Mouse (Mus musculus): ENCODE measurements at regions not wholly inside any gene's neighbourhood (a gene's known extent, or its start where the extent isn't known, plus 50 kb on each side); places are given as distances from the start of the nearest gene placed in this dataset.

- no peak for TF ChIP-seq CTCF (IDR thresholded peaks at IDR 0.05; ENCODE audit: insufficient read depth, low read length)
- no peak for TF ChIP-seq POLR2A (IDR thresholded peaks at IDR 0.05; ENCODE audit: borderline replicate concordance, extremely low read depth, low read depth, low read length)
These were observed 170.6 kb upstream of the Lrig3 start for GRCm38 (mm10) chr10:125795323-125795722.

Measured in lung, adult 2 months (tissue).